Comparison of ENCODE assay signal across 28 mouse cellular contexts in genomic region chr1:157318896-157319295, GRCm38 (mm10).
"Had no signal": no experiment of that assay in that cellular context is flagged by ENCODE, and none has a peak within 500 bp of the region (broad histone marks: within the 10 kb centered on the region; RNA-seq: fewer than 3 reads in every experiment).

No protein-coding gene starts in this region.

- H3K27ac ChIP-seq: heart, adult 2 months; heart, embryonic 13.5 days; heart, embryonic 15.5 days; hindbrain, embryonic 10.5 days; hindbrain, embryonic 12.5 days; hindbrain, embryonic 14.5 days; intestine, embryonic 15.5 days; layer of hippocampus, adult 2 months; left cerebral cortex, adult 2 months; limb, embryonic 10.5 days; limb, embryonic 12.5 days; liver, embryonic 13.5 days; liver, embryonic 15.5 days had no signal

- H3K27me3 ChIP-seq: heart, embryonic 13.5 days; heart, embryonic 15.5 days; hindbrain, embryonic 12.5 days; intestine, embryonic 15.5 days; limb, embryonic 12.5 days; liver, embryonic 13.5 days; liver, embryonic 15.5 days had no signal

- H3K4me1 ChIP-seq: heart, embryonic 15.5 days; hindbrain, embryonic 10.5 days; hindbrain, embryonic 12.5 days; intestine, embryonic 15.5 days; limb, embryonic 10.5 days; limb, embryonic 12.5 days; liver, embryonic 13.5 days; liver, embryonic 15.5 days had no signal

- H3K36me3 ChIP-seq: heart, embryonic 13.5 days; heart, embryonic 15.5 days; hindbrain, embryonic 10.5 days; hindbrain, embryonic 12.5 days; intestine, embryonic 15.5 days; limb, embryonic 10.5 days; limb, embryonic 12.5 days; liver, embryonic 13.5 days; liver, embryonic 15.5 days had no signal

- DNase-seq: gastrocnemius, postnatal 14 days; gastrocnemius, postnatal 36 days; heart, adult 11 months; heart, adult 2 months; heart, postnatal 14 days; heart, postnatal 4 days; kidney, adult 11 months; kidney, adult 8-10 months; kidney, postnatal 10 days; kidney, postnatal 25 days; kidney, postnatal 4 days; liver; liver, embryonic 13.5 days had no signal

- H3K9ac ChIP-seq: heart, embryonic 13.5 days; heart, embryonic 15.5 days; hindbrain, embryonic 12.5 days; hindbrain, embryonic 14.5 days; intestine, embryonic 15.5 days; limb, embryonic 12.5 days; liver, embryonic 13.5 days; liver, embryonic 15.5 days had no signal

- H3K4me3 ChIP-seq: heart, adult 2 months; heart, embryonic 13.5 days; heart, embryonic 15.5 days; hindbrain, embryonic 10.5 days; hindbrain, embryonic 12.5 days; intestine, embryonic 15.5 days; layer of hippocampus, adult 2 months; left cerebral cortex, adult 2 months; limb, embryonic 10.5 days; limb, embryonic 12.5 days; liver, embryonic 13.5 days; liver, embryonic 15.5 days had no signal

- H3K9me3 ChIP-seq: heart, embryonic 13.5 days; heart, embryonic 15.5 days; hindbrain, embryonic 10.5 days; hindbrain, embryonic 12.5 days; intestine, embryonic 15.5 days; limb, embryonic 10.5 days; limb, embryonic 12.5 days; liver, embryonic 13.5 days; liver, embryonic 15.5 days had no signal

- ATAC-seq: hindbrain, embryonic 16.5 days; inflammation-experienced regulatory T-cells, adult 6 months; intestine, embryonic 15.5 days had no signal

- H3K4me2 ChIP-seq: heart, embryonic 11.5 days; heart, embryonic 13.5 days; heart, embryonic 15.5 days; hindbrain, embryonic 12.5 days; hindbrain, embryonic 14.5 days; intestine, embryonic 15.5 days; limb, embryonic 12.5 days; liver, embryonic 11.5 days; liver, embryonic 13.5 days; liver, embryonic 15.5 days had no signal
